Mouse (Mus musculus) heart, adult 2 months (tissue): Measurements from ENCODE around the gene Snrpf.

Experiments used
- CTCF ChIP-seq: fragments of 200-600 bp; IDR thresholded peaks from 2 replicates; pipeline ENCODE4 v1.8.1; 2022; ENCODE audit warnings: antibody characterized with exemption, mild to moderate bottlenecking, moderate library complexity
- EP300 ChIP-seq: fragments of 200-500 bp; IDR thresholded peaks from 2 replicates; pipeline ENCODE4 v1.6.1; 2011; ENCODE audit warnings: low read depth, low read length, control low read depth; ENCODE audit not compliant: insufficient read depth
- POLR2A ChIP-seq: fragments of 200-500 bp; IDR thresholded peaks from 2 replicates; pipeline ENCODE4 v1.6.1; 2011; ENCODE audit warnings: mild to moderate bottlenecking, low read depth, low read length, control low read depth; ENCODE audit not compliant: insufficient read depth

GRCm38 (mm10) chr10:93547741-93548270 is 41.7 kb downstream of the Snrpf start:
- TF ChIP-seq POLR2A = no peak
- TF ChIP-seq CTCF = no peak
- no peak for TF ChIP-seq EP300
